Mouse (Mus musculus): ENCODE results near the gene Col25a1.

Gene Col25a1

GRCm38 (mm10) chr3:130576683-130577082 is 445.4 kb downstream of the Col25a1 start:
- DNase-seq (ENCODE audit: low spot score): peak; percentile 49

- DNase-seq (ENCODE audit: low spot score): peak; percentile 38
Observed at GRCm38 (mm10) chr3:130579501-130579900, 448.2 kb downstream of the Col25a1 start.

- DNase-seq (ENCODE audit: low spot score): no peak
Observed at GRCm38 (mm10) chr3:130581577-130581976, 450.3 kb downstream of the Col25a1 start.

GRCm38 (mm10) chr3:130582903-130583664 is 451.8 kb downstream of the Col25a1 start:
- no peak for DNase-seq (ENCODE audit: low spot score)

- DNase-seq (ENCODE audit: low spot score): no peak
Observed at GRCm38 (mm10) chr3:130584007-130584406, 452.7 kb downstream of the Col25a1 start.

GRCm38 (mm10) chr3:130595050-130595449 is 463.7 kb downstream of the Col25a1 start:
- DNase-seq (ENCODE audit: low spot score): no peak

GRCm38 (mm10) chr3:130601491-130601890 is 470.2 kb downstream of the Col25a1 start:
- no peak for DNase-seq (ENCODE audit: low spot score)

- DNase-seq (ENCODE audit: low spot score): peak; percentile 57
Observed at GRCm38 (mm10) chr3:130607924-130608323, 476.6 kb downstream of the Col25a1 start.

- DNase-seq (ENCODE audit: low spot score): no peak
Observed at GRCm38 (mm10) chr3:130614444-130614843, 483.1 kb downstream of the Col25a1 start.

- no peak for DNase-seq (ENCODE audit: low spot score)
Observed at GRCm38 (mm10) chr3:130615625-130616024, 484.3 kb downstream of the Col25a1 start.

GRCm38 (mm10) chr3:130617439-130617898 is 486.2 kb downstream of the Col25a1 start, which contains the start of gene Etnppl:
Etnppl (plus strand) TSS chr3:130617448.
- peak; percentile 67 for DNase-seq (ENCODE audit: low spot score)

GRCm38 (mm10) chr3:130620517-130621146 is 489.3 kb downstream of the Col25a1 start:
- DNase-seq (ENCODE audit: low spot score): no peak

GRCm38 (mm10) chr3:130628358-130628757 is 497.1 kb downstream of the Col25a1 start:
- DNase-seq (ENCODE audit: low spot score): no peak

GRCm38 (mm10) chr3:130633859-130634258 is 502.6 kb downstream of the Col25a1 start:
- no peak for DNase-seq (ENCODE audit: low spot score)

- DNase-seq (ENCODE audit: low spot score): no peak
Observed at GRCm38 (mm10) chr3:130646110-130646810, 515.0 kb downstream of the Col25a1 start.

All from embryo, embryonic 10 days (tissue).